Mouse (Mus musculus) hindbrain, embryonic 13.5 days (tissue): ENCODE measurements around the gene Fcho2. TPM values are rescaled to one million over a fixed set of nuclear protein-coding genes. Genes with fewer than 3 reads are reported as not detected.
A peak's percentile ranks its signal among the peaks of the same experiment; 100 is the strongest.

Source experiments
- ATAC-seq: fragments of 200-750 bp; cut with Nextera tagmentation; 2 replicates; pipeline ENCODE4 v1.8.0; 2017; ENCODE audit warnings: moderate TSS enrichment; ENCODE audit not compliant: low FRiP score
- H3K27ac ChIP-seq: fragments of 300-500 bp; sonication (generic); 2 replicates; pipeline ENCODE4 v1.5.1; 2015; ENCODE audit warnings: inconsistent platforms, mild to moderate bottlenecking, moderate library complexity
- H3K27me3 ChIP-seq: fragments of 300-500 bp; sonication (generic); 2 replicates; pipeline ENCODE4 v1.6.1; 2015; ENCODE audit warnings: mild to moderate bottlenecking, inconsistent platforms
- H3K36me3 ChIP-seq: fragments of 300-500 bp; sonication (generic); 2 replicates; pipeline ENCODE4 v1.6.1; 2015; ENCODE audit warnings: mild to moderate bottlenecking, inconsistent platforms
- H3K4me1 ChIP-seq: fragments of 300-500 bp; sonication (generic); replicated peaks from 2 replicates; pipeline ENCODE4 v1.6.1; 2015; ENCODE audit warnings: inconsistent platforms
- H3K4me2 ChIP-seq: fragments of 300-500 bp; sonication (generic); 2 replicates; pipeline ENCODE4 v1.6.1; 2015; ENCODE audit warnings: inconsistent platforms, mild to moderate bottlenecking, moderate library complexity
- H3K4me3 ChIP-seq: fragments of 300-500 bp; sonication (generic); 2 replicates; pipeline ENCODE4 v1.5.1; 2015; ENCODE audit warnings: mild to moderate bottlenecking, inconsistent platforms
- H3K9ac ChIP-seq: fragments of 300-500 bp; sonication (generic); 2 replicates; pipeline ENCODE4 v1.6.1; 2015; ENCODE audit warnings: mild to moderate bottlenecking, inconsistent platforms
- H3K9me3 ChIP-seq: fragments of 300-500 bp; sonication (generic); 2 replicates; pipeline ENCODE4 v1.6.1; 2016; ENCODE audit warnings: inconsistent platforms
- WGBS: fragments of 180-500 bp; shearing (Covaris S2); methylation state at CpG from one replicate; pipeline ENCODE4 v1.1.7; 2015; 5-methylcytosine and 5-hydroxymethylcytosine counted together
- polyA plus RNA-seq: library from polyadenylated mRNA; unstranded; fragments of >200 nt; fragmentation: Nextera tagmentation; extraction: Ambion mirVana; gene quantifications from 2 replicates; pipeline ENCODE4 v1.2.1, GENCODE M21; 2015

Fcho2 gene
- polyA plus RNA-seq, 1 experiment from 2014 or later, result 29.4 TPM

DNA sequence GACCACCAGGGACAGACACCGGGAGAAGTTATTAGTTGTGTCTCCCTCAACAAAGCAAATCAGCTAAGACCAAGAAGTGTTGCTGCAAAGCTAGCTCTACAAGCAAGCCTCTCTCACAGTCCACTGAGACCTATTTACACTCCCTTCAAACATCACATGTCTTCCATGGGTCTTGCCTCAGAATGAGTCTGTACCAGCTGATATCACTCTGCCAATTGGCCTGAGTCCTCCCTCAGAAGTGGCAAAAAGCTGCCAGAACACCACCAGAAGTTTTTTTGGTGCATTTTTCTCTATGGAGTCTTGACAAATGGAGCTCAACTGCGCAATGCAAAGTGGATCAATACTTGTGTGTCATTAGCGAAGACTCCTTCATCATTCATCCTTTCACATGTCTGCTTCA, 19.7 kb downstream of the Fcho2 start:
- ATAC-seq, result no peak
- no peaks in the 10 kb centered on the region for H3K4me1 ChIP-seq
- H3K36me3 ChIP-seq, result peaks cover 43% of the 10 kb centered on the region
- H3K9ac ChIP-seq, result no peak overlapping the region
- no peak overlapping the region for H3K4me2 ChIP-seq
- 84% methylated on average over 3 of the region's 3 CpGs for WGBS
- no peak overlapping the region for H3K27ac ChIP-seq
- H3K27me3 ChIP-seq, result no peaks in the 10 kb centered on the region
- no peak overlapping the region for H3K4me3 ChIP-seq
- peaks cover 6% of the 10 kb centered on the region; the same call in 1 of the 2 replicates for H3K9me3 ChIP-seq

DNA sequence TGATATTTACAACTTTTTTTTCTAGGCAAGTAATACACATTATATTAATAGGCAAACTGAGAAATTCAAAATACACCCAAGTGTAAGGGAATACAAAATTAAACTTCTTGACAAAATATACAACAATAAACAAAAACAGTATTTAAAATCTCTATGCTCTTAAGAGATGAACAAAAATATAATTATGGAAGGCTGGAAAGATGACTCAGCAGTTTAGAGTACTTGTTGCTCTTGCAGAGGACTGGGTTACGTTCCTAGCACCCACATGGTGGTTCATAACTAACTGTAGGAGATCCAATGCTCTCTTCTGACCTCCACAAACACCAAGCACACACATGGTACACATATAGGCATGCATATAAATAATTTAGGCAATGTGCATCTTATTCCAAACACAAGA, 22.4 kb downstream of the Fcho2 start:
- Histone ChIP-seq H3K4me2 (no peak overlapping the region), H3K27me3 (no peaks in the 10 kb centered on the region), H3K27ac (no peak overlapping the region), H3K4me3 (no peak overlapping the region), H3K4me1 (no peaks in the 10 kb centered on the region), H3K36me3 (peaks cover 27% of the 10 kb centered on the region), H3K9me3 (no peaks in the 10 kb centered on the region), H3K9ac (no peak overlapping the region)
- WGBS, result 95% methylated on average over 1 of the region's 1 CpGs
- no peak for ATAC-seq

DNA sequence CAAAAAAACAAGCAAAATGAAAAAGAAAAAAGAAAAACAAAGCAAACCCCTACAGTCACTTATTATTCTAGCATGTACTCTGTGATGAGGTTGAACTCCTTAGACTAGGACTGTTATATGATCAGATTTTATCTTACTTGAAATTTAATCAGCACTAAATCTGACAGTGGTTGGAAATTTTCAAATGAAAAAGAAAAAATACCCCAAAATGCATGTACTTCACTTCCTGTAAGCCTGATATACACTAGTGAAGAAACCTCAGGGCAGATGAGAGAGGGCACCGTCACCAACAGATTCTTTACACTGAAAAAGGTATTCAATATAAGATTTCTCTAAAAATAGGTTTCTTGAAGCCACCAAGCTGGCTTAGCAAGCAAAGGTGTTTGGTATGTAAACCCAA, 23.6 kb downstream of the Fcho2 start:
- Histone ChIP-seq H3K9me3 (no peaks in the 10 kb centered on the region), H3K4me1 (no peaks in the 10 kb centered on the region)
- 95% methylated on average over 1 of the region's 1 CpGs for WGBS

DNA sequence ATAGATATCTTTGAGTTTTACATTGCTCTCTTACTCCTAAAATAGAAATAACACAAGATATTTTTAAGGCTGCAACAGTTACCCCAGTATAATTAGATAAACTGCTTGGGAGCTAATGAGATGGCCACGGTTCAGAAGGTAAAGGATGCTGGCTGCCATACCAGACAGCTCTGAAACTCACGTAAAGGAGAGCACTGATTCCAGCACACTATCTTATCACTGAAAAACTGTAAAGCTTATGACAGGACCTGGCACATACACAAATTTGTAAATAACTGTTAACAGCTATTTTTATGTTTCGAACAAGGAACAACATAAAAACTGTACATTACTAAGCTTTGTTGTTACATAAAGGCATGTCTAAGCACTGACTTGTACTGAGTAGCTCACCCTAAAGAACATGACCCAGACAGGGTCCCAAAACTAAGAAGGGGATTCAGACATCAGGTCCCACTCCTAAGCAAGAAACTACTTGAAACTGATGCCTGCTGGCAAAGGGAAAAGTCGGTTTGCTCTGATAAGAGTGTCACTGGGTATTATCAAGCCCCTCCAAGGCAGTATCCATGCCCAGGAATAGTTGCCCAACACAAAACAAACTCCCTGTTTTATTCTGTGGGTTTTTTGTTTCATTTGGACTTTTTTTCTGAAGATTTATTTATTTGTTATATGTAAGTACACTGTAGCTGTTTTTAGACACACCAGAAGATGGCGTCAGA, 28.1 kb downstream of the Fcho2 start:
- no peak overlapping the region for H3K4me2 ChIP-seq
- H3K9me3 ChIP-seq, result no peaks in the 10 kb centered on the region
- no peak overlapping the region for H3K4me3 ChIP-seq
- H3K27ac ChIP-seq, result no peak overlapping the region
- no peak for ATAC-seq
- peaks cover 19% of the 10 kb centered on the region for H3K36me3 ChIP-seq
- no peaks in the 10 kb centered on the region for H3K27me3 ChIP-seq
- H3K9ac ChIP-seq, result no peak overlapping the region
- 90% methylated on average over 5 of the region's 5 CpGs for WGBS
- no peaks in the 10 kb centered on the region for H3K4me1 ChIP-seq

More for the DNA sequence above, 23.6 kb downstream of the Fcho2 start:
- Histone ChIP-seq H3K27me3 (no peaks in the 10 kb centered on the region), H3K4me2 (no peak overlapping the region), H3K9ac (no peak overlapping the region), H3K36me3 (peaks cover 22% of the 10 kb centered on the region), H3K27ac (no peak overlapping the region), H3K4me3 (no peak overlapping the region)
- ATAC-seq, result no peak

DNA sequence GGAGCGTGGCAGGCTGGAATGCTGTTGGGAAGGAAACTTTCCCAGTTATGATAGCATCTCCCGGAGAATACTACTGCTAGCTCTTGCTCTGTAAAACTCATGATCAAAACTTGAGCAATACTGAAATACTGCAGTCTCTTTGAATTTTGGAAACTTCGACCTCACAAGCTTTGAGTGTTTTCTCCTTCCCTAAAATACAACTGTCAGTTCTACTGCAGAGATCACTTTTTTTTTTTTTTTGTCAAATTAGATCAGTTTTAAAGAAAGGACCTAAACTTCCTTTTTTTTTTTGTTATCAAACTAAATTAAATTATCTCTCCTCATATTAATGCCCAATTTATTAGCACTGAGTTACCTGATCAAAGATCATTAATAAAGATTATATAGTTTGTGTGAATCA, 37.3 kb downstream of the Fcho2 start:
- Histone ChIP-seq H3K4me2 (no peak overlapping the region), H3K9me3 (no peaks in the 10 kb centered on the region), H3K9ac (no peak overlapping the region), H3K4me1 (no peaks in the 10 kb centered on the region), H3K27ac (no peak overlapping the region), H3K27me3 (no peaks in the 10 kb centered on the region), H3K4me3 (no peak overlapping the region), H3K36me3 (peaks cover 22% of the 10 kb centered on the region)
- ATAC-seq, result no peak
- WGBS, result 95% methylated on average over 3 of the region's 3 CpGs

DNA sequence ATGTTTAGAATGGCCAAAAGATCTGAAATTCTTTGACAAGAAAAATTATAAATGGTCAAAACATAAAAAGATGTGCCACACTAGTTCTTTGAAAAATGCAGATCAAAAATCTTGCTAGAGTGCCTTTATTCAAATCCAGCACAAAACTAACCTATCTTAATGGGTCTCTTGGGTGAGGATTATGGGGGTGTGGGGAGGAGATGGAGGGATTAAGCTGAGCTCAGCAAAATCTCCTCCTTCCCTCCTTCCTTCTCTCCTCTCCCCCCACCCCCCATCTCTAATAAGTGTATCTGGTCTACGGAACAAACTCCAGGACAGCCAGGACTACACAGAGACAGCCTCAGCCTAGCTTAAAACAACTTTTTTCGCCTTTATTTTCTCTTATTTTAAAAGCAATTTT, 43.8 kb downstream of the Fcho2 start:
- Histone ChIP-seq H3K4me2 (no peak overlapping the region), H3K9ac (no peak overlapping the region), H3K36me3 (peaks cover 5% of the 10 kb centered on the region), H3K27ac (no peak overlapping the region), H3K27me3 (no peaks in the 10 kb centered on the region), H3K9me3 (no peaks in the 10 kb centered on the region), H3K4me3 (no peak overlapping the region), H3K4me1 (peaks cover 3% of the 10 kb centered on the region; the same call in 1 of the 2 replicates)
- 87% methylated on average over 2 of the region's 2 CpGs for WGBS
- ATAC-seq, result no peak

DNA sequence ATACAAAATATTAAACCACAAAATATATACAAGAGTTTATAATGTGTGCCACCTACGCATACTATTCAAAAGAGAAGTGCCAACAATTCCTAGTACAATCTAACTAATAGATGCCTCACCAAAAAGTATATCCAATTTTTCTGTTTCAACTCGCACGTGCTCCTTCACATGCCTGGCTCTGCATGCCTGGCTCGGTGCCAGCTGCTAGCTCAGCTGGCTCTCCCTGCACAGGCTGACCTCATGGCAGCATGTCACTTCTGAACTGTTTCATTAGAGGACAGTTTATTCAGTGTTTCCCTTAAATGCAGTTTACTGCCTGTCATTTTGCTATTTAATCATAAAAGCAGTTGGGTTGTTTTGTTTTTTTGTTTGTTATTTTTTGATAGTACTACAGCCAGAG, 46.9 kb downstream of the Fcho2 start:
- Histone ChIP-seq H3K4me1 (peaks cover 3% of the 10 kb centered on the region; the same call in 1 of the 2 replicates), H3K27me3 (no peaks in the 10 kb centered on the region), H3K36me3 (0 out of 2 replicates have a peak, but pooled peaks cover under 1% of the 10 kb centered on the region), H3K27ac (no peak overlapping the region), H3K9ac (no peak overlapping the region), H3K4me3 (no peak overlapping the region), H3K4me2 (no peak overlapping the region), H3K9me3 (no peaks in the 10 kb centered on the region)
- WGBS, result 39% methylated on average over 4 of the region's 4 CpGs
- ATAC-seq, result peak; percentile 66

DNA sequence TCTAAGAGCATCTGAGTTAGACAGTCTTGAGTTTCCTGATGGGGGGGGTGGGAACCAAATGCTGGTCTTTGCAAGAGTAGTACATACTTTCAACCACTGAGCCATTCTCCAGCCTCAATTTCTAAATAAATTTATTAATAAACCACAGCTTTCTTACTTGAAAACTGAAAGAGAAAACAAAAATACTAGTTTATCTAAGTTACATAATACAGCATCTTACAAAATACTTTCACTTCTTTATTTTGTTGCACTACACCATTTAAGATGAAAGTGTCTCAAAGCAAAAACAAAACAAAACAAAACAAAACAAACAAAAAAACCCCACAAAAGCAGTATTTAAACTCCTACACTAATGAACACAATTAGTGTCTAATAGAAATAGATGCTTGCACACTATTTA, 53.5 kb downstream of the Fcho2 start:
- peaks cover 6% of the 10 kb centered on the region; the same call in 1 of the 2 replicates for H3K36me3 ChIP-seq
- no peak overlapping the region for H3K27ac ChIP-seq
- ATAC-seq, result no peak
- H3K9me3 ChIP-seq, result no peaks in the 10 kb centered on the region
- no peaks in the 10 kb centered on the region for H3K4me1 ChIP-seq
- no peaks in the 10 kb centered on the region for H3K27me3 ChIP-seq
- H3K9ac ChIP-seq, result no peak overlapping the region
- H3K4me3 ChIP-seq, result no peak overlapping the region
- no peak overlapping the region for H3K4me2 ChIP-seq

DNA sequence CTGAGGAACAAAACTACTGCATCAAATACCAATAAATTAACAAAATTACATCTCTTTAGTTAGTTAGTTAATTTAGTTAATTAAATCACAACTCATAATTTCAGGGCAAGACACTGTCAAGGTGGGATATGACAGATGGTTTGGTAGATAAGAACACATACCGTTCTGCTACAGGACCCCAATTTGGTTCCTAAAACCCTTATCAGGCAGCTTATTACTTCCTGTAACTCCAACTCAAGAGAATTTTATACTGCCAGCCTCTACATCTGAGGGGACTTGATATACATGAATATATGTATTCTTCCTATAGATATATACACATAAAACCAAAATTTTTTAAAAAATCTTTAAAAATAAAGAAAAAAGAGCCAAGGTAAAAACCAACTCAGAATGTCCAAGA, 59.4 kb downstream of the Fcho2 start:
- no peaks in the 10 kb centered on the region for H3K9me3 ChIP-seq
- H3K36me3 ChIP-seq, result peaks cover 3% of the 10 kb centered on the region; the same call in 1 of the 2 replicates
- no peak for ATAC-seq
- 89% methylated on average over 1 of the region's 1 CpGs for WGBS
- H3K4me3 ChIP-seq, result no peak overlapping the region
- no peaks in the 10 kb centered on the region for H3K27me3 ChIP-seq
- no peak overlapping the region for H3K4me2 ChIP-seq
- H3K9ac ChIP-seq, result no peak overlapping the region
- no peaks in the 10 kb centered on the region for H3K4me1 ChIP-seq
- H3K27ac ChIP-seq, result no peak overlapping the region

DNA sequence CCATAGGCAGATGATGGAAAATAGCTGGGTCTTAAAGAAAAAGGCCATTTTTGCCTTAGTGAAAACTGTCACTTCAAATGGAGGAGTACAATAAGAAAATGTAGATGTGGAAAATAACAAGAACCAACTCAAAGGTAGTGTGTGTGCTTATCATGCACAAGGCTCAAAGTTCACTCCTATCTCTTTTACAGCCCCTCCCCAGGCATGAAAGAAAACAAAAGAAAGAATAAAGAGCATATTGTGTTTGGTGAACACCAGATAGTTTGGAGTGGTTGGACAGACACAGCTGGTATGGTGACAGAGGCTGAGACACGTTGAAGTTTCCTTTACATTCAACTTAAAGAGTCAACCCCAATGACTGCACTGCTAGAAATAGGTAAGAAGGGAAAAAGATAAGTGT, 70.6 kb downstream of the Fcho2 start:
- Histone ChIP-seq H3K9ac (no peak overlapping the region), H3K27me3 (no peaks in the 10 kb centered on the region), H3K36me3 (peaks cover 43% of the 10 kb centered on the region), H3K27ac (no peak overlapping the region), H3K4me2 (no peak overlapping the region), H3K4me1 (no peaks in the 10 kb centered on the region), H3K9me3 (no peaks in the 10 kb centered on the region), H3K4me3 (no peak overlapping the region)
- 71% methylated on average over 1 of the region's 1 CpGs for WGBS
- no peak for ATAC-seq

DNA sequence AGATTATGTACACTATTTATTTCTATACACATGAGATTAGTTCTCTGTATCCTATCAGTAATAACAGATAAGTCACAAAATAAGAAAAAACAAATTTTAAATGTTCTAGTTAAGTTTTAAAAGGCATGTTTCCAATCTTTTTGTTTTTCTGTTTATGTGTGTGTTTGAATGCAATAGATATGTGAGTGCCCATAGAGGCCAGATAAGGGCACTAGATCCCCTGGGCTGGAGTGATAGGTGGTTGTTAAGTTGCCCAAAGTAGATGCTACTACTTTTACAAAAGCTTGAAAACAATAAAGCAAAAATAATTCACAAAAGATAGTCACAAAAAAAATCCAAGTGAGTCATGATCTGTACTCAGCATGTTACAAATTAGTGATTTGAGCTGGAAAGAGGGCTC, 71.4 kb downstream of the Fcho2 start:
- H3K27me3 ChIP-seq, result no peaks in the 10 kb centered on the region
- no peaks in the 10 kb centered on the region for H3K9me3 ChIP-seq
- H3K4me1 ChIP-seq, result no peaks in the 10 kb centered on the region
- H3K4me2 ChIP-seq, result no peak overlapping the region
- H3K27ac ChIP-seq, result no peak overlapping the region
- no peak overlapping the region for H3K4me3 ChIP-seq
- H3K36me3 ChIP-seq, result peaks cover 40% of the 10 kb centered on the region
- H3K9ac ChIP-seq, result no peak overlapping the region
- no peak for ATAC-seq

DNA sequence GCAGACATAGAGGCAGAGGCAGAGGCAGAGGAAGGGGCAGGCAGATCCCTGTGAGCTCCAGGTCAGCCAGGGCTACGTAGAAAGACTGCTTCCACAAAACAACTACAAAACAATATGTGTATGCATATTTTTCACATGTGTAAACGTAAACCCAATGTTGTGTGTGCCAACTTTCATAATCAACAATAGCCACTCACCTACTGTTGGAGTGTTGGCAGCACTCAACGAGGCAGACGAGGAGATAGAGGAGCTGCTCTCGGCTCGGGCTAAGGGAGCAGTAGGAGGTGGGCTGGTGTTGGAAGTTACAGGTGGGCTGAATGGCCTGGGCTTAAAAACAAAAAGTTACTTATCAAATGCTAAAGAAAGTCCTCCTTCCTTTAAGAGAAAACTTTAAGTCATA, 72.0 kb downstream of the Fcho2 start:
- Histone ChIP-seq H3K4me3 (no peak overlapping the region), H3K9me3 (no peaks in the 10 kb centered on the region), H3K4me1 (no peaks in the 10 kb centered on the region), H3K27ac (no peak overlapping the region), H3K4me2 (no peak overlapping the region), H3K9ac (no peak overlapping the region), H3K27me3 (no peaks in the 10 kb centered on the region), H3K36me3 (peaks cover 40% of the 10 kb centered on the region)
- no peak for ATAC-seq
- 90% methylated on average over 6 of the region's 6 CpGs for WGBS

DNA sequence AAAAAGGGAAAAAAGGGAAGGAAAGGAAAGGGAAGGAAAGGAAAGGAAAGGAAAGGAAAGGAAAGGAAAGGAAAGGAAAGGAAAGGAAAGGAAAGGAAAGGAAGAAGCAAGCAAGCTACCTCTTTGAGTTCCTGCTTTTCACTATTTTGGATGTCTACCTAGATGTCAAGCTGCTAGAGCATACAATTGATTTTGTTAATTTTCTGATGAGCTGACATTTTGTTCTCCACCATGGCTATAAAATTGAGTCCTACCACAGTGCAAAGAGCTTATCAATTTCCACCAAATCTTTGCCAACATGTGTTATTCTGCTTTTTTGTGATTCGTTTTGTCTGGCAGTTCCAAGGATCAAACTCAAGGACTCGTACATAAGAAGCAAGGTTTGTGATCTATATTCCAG, 77.0 kb downstream of the Fcho2 start:
- Histone ChIP-seq H3K27ac (no peak overlapping the region), H3K27me3 (no peaks in the 10 kb centered on the region)
- WGBS, result 91% methylated on average over 2 of the region's 2 CpGs

More for the DNA sequence above, 77.0 kb downstream of the Fcho2 start:
- H3K4me1 ChIP-seq, result no peaks in the 10 kb centered on the region
- no peak overlapping the region for H3K4me2 ChIP-seq
- no peak overlapping the region for H3K9ac ChIP-seq
- no peaks in the 10 kb centered on the region for H3K9me3 ChIP-seq
- H3K36me3 ChIP-seq, result peaks cover 22% of the 10 kb centered on the region
- no peak for ATAC-seq
- H3K4me3 ChIP-seq, result no peak overlapping the region
